Mouse (Mus musculus) adrenal gland, adult 18-20 months (tissue): ENCODE data around the gene Selenbp1. TPM values are rescaled to one million over a fixed set of nuclear protein-coding genes. Genes with fewer than 3 reads are reported as not detected.
"Not testable (repeated sequence)": the region's sequence is repeated elsewhere in the genome, so short reads cannot be mapped to it uniquely, and the experiment has no call there.

ENCODE experiments used
- DNase-seq, 2 experiments: peaks; one replicate each; pipeline ENCODE4 v3.0.0; 2021 to 2022; ENCODE audit warnings: low spot score in 2 of 2
- long read RNA-seq, 2 experiments: library from polyadenylated mRNA; stranded (forward); transcript quantifications; one replicate each; pipeline ENCODE4 v2.0.0; 2021
- total RNA-seq, 2 experiments: library from RNA; stranded (reverse); gene quantifications; 1 replicate in 1 of 2; 2 replicates in 1 of 2; pipeline ENCODE4 v1.2.3; 2021

Selenbp1 gene
- 10 to 100 TPM; 58.8 to 64.6 TPM for total RNA-seq
- long read RNA-seq, experiment 1, transcript Selenbp1-201 (12 exons, 1,712 nt) = major isoform, 57 of 70 reads
- long read RNA-seq, experiment 1, partial matches to known transcripts = 7 of 70 reads
- long read RNA-seq, experiment 1, other reads (novel, unspliced or antisense) = 6 of 70 reads
- long read RNA-seq, experiment 2, transcript Selenbp1-201 (12 exons, 1,712 nt) = major isoform, 109 of 119 reads
- long read RNA-seq, experiment 2, partial matches to known transcripts = 5 of 119 reads
- long read RNA-seq, experiment 2, other reads (novel, unspliced or antisense) = 5 of 119 reads

DNA sequence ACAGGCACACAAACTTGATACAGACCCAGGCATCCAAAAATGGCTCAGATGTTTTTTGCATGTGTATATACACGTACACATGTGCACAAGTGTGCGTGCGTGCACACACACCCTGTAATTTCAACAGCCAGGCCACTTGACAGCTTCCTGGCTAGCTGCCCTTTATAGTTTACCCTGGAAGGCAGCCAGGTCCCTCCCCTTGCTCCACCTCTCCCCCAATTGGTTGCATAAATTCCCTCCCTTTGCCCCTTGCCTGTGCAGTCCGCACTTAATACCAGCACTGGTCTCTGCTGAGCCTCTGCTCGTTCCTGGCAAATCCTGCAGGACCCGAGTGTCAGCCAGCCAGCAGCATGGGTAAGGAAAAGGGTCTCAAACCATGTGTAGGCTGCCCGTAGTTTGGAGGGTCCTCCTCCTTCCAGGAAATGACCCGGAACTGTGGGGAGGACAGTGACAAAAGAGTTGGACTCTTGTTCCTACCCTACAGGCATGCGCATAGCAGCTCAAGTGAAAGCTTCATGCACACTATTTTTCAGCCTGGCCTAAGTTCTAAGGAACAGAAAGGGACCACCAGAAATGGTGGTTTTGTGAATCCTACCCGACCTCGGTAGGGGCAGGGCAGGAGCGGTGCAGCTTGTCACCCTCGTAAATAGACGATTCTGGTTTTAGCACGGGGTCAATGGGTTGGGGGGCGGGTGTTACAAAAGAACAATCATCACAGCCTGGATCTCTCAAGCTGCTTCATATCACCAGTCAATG lies at the start of gene Selenbp1:
Selenbp1 (plus strand) TSS at position 248 of the 756 bp plus-strand sequence.
- peak; percentile 79 to 81 for DNase-seq

DNA sequence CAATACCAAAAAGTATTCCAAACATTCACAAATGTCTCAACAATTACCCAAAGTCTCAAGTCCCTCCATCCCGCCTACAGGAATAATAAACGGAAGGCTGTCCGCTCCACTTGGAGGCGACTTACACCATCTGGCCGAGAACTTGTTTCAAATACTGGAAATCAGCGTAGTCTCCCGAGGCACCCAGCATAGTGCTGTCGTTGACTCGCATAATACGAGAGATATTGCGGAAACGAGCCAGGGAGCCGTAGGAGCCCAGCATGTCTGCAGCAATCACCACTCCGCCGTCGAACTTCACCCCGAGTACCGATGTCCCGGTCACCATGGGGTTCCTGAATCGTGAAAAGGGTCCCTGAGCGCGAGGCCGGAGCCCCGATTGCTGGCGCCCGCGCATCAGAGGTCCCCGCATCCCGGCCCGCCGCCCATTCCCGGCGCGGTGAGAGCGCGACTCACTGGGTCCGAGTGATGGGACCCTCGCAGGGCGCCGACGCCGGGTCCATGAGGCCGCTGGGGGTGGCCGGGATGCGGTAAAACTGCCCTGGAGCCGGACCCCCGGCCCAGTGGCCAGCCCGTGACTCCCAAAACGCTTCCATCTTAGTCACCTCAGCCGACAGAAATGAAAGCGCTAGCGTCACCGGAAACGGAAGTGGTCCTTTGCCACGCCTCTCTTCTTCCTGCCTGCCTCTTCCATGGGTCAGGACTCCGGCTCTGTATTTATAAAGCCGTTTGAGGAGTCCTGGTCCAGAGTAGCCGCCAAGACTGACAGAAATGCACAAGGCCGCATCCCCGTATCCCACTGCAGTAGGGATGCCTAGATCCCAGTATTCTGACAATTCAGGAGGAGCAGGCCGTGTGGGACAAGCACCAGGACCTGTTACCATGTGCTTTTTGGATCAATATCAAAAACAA lies 46.3 kb upstream of the Selenbp1 start, which contains the start of gene Psmb4:
Psmb4 (minus strand) TSS at position 646 of the 909 bp plus-strand sequence.
- peak; percentile 76 to 77 for DNase-seq

DNA sequence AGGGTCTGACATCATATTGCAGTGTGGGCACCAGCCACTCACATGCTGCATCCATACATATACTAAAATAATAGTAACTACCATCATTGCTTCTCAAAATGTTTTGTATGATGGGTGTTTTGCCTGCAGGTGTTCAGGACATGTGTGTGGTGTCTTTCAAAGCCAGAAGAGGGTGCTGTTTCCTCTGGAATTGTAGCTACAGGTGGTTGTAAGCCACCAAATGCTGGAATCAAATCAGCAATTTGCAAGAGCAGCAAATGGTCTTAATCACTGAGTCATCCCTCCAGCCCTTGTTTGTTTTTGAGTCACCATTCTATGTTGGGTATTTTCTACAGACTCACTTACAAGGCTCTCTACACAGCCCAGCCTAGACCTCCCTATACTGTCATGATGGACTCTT lies 44.3 kb upstream of the Selenbp1 start:
- no peak for DNase-seq

GRCm38 (mm10) chr3:94894076-94894475 lies 38.8 kb upstream of the Selenbp1 start:
- no peak for DNase-seq

DNA sequence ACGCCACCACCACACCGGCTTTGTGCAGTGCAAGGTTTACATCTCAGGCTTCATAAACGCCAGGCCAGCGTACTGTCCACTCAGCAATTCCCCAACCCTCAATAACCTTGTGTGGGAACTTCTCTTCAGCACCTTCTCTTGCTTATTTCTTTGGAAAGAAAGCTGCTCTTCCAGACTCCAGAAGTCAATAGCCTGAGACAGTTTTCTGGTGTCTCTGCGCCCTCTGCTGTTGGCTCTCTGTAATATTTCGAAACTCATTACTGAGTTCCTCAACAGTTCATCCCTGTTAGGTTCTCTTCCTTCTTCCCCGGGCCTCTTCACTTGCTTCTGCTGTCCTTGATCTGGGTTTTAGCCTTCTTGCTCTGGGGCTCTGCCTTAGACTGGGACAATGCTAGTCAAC lies 30.1 kb upstream of the Selenbp1 start:
- DNase-seq = peak; percentile 46 to 64

DNA sequence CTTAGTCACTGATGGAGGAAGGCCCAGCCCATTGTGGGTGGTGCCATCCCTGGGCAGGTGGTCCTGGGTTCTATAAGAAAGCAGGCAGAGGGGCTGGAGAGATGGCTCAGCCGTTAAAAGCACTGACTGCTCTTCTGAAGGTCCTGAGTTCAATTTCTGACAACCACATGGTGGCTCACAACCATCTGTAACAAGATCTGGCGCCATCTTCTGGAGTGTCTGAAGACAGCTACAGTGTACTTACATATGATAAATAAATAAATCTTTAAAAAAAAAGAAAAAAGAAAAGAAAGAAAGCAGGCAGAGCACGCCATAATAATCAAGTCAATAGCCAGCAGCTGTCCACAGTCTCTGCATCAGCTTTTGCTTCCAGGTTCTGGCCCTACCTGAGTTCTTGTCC lies 28.1 kb upstream of the Selenbp1 start:
- not testable (repeated sequence) for DNase-seq

DNA sequence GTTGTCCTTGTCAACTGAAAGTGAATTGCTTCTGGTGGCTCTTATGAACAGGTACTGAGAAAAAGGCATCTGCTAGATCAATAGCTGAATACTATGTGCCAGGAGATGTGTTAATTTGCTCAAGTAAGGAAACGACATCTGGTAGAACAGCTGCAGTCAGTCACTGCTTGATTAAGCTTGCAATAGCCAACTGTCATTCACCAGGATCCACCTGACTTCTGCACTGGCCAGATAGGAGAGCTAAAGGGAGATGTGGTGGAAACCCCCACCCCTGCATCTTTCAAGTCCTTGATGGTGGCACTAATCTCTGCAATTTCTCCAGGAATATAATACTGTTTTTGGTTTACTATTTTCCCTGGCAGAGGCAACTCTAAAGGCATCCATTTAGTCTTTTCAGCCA lies 26.4 kb upstream of the Selenbp1 start:
- DNase-seq = no peak

DNA sequence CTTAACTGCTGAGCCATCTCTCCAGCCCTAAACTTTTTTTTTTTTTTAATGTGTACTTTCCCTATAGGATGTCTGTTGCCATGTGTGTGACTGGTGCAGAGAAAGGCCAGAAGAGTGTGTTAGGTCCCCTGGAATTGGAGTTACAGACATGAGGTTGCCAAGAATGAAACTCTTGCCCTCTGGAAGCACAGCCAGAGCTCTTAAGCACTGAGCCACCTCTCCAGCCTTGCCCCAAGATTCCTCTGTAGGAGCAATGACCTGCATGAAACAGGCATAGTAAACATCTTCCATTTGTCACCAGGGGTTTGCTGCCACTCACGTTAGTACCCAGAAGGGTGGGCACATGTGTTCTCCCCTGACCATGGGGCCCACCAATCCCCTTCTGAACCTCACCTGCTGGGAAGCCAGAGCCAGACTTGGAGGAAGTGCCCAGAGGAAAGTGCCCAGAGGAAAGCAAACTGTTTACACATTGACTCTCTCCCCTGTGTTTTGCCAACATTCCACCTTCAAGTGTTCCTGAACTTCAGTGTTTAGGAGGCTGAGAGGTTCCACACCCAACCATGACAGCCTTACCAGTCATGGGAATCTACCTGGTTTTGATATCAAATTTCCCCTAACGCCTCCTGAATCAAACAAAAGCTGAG lies 21.7 kb upstream of the Selenbp1 start:
- DNase-seq = no peak

GRCm38 (mm10) chr3:94913801-94914200 lies 19.1 kb upstream of the Selenbp1 start:
- DNase-seq = no peak

GRCm38 (mm10) chr3:94915903-94916741 lies 16.7 kb upstream of the Selenbp1 start:
- no peak for DNase-seq

- no peak for DNase-seq
Measured at GRCm38 (mm10) chr3:94917816-94918361, 15.0 kb upstream of the Selenbp1 start.

DNA sequence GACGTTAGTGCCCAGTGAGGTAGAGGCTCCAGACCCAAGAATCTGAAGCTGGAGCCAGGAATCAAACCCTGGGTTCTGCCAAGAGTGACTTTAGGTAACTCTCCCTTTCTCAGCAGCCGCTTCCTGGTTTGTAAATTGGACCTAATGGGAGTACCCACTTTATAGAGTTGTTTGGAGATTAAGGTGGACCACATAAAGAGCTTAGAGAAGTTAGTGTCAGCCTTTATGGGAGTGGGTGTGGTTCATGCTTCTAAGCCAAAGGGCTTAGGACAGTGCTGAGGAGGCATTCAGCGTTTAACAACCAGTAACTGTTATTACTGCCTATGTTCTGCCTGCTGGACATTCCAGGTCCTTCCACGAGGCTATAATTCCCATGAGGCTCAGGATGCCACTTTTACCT lies 14.0 kb upstream of the Selenbp1 start:
- DNase-seq = no peak

DNA sequence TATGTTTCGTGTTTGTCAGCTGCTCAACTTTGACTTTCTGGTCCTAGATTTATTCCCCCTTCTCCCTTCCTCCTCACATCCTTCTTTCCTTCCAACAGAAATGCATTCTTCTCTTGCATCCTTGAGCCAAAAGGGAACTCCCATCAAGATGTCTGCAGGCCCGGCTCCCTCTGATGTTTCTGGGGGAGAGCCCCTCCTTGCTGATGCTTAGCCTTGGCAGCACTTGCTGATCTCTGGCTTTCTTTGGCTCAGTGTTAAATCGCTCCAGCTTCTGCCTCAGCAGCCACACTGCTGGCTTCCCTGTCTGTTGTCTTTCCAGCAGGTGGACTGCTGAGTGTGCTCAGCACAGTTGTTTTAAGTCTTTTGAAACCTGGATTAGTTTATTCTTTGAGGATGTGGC lies 11.8 kb upstream of the Selenbp1 start:
- DNase-seq = no peak

DNA sequence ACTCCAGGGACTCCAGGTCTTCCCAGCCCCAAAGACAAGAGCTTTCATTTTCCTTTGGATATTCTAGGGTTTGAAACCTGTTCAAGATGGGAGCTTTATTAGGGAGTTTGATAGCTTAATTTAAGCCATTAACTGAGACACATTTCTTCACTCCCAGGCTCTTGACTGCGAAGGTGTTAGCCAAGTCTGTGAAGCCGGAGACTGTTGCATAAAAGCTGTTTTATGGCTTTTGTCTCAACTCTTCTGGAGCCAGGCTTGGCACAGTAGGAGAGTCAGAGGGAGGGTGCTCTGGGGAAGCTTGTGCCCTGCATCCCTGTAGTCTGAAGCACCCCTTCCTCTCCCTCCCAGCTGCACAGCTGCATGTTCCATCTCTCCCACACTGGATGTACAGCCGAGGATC lies 10.5 kb upstream of the Selenbp1 start:
- DNase-seq = no peak

DNA sequence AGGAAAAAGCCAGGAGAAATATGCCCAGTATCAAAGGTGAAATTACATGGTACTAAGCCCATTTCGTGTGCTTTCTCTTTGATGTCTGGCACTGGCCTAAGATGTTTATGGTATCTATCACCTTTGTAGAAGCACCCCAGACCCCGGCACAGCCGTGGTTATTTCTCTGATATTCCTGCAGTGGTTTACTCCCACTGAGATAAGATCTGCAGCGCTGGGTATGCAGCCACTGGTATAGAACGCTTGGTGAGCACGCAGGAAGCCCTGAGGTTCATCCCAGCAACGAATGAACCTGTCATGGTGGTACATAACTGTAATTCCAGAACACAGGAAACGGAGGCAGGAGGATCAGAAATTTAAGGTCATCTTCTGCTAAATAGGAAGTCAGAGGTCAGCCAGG lies 8.2 kb upstream of the Selenbp1 start:
- DNase-seq = no peak

GRCm38 (mm10) chr3:94926301-94926736 lies 6.5 kb upstream of the Selenbp1 start:
- not testable (repeated sequence) for DNase-seq

- not testable (repeated sequence) for DNase-seq
Measured at GRCm38 (mm10) chr3:94928979-94929378, 3.9 kb upstream of the Selenbp1 start.

DNA sequence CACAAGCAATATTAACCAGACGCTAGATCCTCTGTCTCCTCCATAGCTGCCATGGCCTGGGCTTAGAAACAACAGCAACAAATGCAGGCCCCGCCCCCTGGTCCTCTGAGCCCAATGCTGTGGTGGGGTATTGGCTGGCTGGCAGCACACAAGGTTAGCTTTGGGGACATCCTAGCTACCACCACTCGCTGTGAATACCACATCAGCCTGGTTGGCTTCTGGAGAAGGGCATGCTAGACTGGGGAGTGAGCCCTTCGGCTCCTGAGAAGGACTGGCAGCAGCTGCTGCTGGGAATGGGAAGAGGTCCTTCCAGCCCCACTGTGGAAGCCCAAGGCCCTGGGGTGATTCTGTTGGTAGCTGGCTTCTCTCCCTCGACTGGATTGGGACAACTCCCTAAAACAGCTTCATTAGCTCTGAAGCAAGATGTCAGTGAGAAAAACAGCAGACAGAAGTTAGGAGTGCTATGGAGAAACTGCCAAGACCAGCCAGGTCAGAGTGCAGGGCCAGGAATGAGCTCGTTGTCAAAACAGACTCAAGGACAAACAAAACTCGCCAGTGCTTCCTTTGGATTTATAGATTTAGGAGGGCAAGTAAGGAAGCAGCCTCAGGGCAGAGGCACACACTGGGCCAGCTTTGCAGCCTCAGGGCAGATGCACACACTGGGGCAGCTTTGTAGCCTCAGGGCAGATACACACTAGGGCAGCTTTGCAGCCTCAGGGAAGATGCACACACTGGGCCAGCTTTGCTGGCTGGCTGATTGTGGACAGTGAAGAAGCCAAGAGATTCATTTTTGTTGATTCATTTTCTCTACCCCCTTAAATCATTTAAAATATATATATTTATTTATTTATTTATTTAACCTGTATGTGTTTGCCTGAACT lies 2.2 kb upstream of the Selenbp1 start:
- DNase-seq = not testable (repeated sequence)
